Mouse (Mus musculus): ENCODE measurements around the gene F10.

The F10 gene

DNA sequence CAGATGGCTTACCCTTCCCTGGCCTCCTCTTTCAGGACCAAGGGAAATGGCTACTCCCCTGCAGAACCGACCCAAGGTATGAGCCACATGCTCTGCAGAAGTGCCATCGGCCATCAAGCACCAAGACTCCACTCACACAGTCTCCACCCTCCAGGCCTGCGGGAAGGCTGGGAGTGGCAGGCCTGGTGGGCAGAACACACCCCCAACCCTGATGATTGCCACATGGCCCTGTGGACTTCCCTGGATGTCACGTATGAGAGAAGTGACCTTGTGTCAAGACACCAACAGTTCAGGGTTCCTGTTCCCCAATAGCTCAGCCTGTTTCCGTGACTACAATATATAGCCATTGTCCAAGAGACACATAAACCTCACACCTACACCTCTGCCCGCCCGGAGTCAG lies at the start of gene F10:
Gene F10 (plus strand): TSS at position 294 of the 400 bp plus-strand sequence.
- in situ Hi-C loops (cut with MboI; ENCODE audit: low pct_unique_long_range_greater_than_20kb in 1 of 2, low sequenced_read_pairs in 2 of 2, unreplicated experiment in 1 of 2) = no loop called here

GRCm38 (mm10) chr8:12987571-12987970 lies 49.5 kb upstream of the F10 start:
- in situ Hi-C loops (cut with MboI; ENCODE audit: low pct_unique_long_range_greater_than_20kb in 1 of 2, low sequenced_read_pairs in 2 of 2, unreplicated experiment in 1 of 2) = no loop called here

GRCm38 (mm10) chr8:12988722-12989430 lies 48.2 kb upstream of the F10 start:
- in situ Hi-C loops (cut with MboI; ENCODE audit: low pct_unique_long_range_greater_than_20kb in 1 of 2, low sequenced_read_pairs in 2 of 2, unreplicated experiment in 1 of 2) = no loop called here

DNA sequence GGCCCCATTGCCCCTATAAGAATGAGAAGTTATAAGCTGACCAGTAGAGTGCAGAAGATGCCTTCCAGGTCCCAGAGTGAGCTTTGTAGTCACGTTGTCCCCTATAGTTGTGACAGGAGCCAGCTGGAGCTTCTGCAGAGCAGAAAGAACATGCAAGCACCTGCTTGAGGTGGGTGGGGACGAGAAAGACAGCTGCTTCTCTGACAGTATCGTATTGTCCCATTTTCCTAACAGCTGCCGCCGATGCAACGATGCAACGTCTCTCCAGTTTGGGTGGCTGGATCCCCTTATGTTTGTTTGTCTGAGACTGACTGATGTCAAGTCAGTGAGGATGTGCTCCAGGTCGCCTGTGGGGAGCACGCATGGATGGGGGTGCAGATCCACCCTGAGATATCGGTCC lies 45.7 kb upstream of the F10 start:
- in situ Hi-C loops (cut with MboI; ENCODE audit: low pct_unique_long_range_greater_than_20kb in 1 of 2, low sequenced_read_pairs in 2 of 2, unreplicated experiment in 1 of 2) = no loop called here

DNA sequence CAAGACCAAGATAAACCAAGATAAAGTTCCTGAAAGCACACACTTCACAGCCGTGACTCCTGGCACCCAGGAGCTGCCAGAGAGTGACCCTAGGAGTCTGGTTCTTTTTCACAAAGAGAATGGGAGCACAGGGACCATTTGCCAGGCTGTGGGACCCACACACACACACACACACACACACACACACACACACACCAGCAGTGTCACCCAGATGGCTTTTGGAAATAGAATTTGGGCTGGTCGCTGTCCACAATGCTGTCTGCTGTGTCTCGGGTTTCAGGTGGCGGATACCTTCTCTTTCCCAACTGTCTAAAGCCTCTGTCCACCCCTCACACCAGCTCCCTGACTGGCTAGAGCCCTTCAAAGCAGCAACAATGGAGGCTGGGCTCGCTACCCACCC lies 42.6 kb upstream of the F10 start:
- in situ Hi-C loops (cut with MboI; ENCODE audit: low pct_unique_long_range_greater_than_20kb in 1 of 2, low sequenced_read_pairs in 2 of 2, unreplicated experiment in 1 of 2) = no loop called here

GRCm38 (mm10) chr8:12995481-12995880 lies 41.6 kb upstream of the F10 start:
- in situ Hi-C loops (cut with MboI; ENCODE audit: low pct_unique_long_range_greater_than_20kb in 1 of 2, low sequenced_read_pairs in 2 of 2, unreplicated experiment in 1 of 2) = no loop called here

DNA sequence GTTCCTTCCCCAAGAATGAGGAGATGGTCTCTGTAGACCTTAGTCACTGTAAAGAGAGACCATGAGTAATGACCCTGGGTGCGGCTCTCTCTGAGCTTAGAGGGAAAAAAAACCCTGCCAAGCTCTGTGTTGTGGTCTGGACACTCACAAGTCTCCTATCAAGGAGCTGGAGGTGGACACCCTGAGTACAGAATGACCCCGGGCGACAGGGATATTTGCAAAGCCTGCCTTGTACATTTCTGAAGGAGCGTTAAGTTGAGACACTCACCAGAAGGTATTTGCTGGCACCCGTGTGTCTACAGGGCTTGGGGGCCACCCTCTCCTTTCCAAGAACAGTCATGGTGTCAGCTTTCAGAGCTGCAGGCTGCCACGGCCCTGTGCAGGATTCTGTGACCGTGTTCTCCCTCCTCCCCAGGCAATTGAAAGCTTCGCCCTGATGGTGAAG lies 40.3 kb upstream of the F10 start:
- in situ Hi-C loops (cut with MboI; ENCODE audit: low pct_unique_long_range_greater_than_20kb in 1 of 2, low sequenced_read_pairs in 2 of 2, unreplicated experiment in 1 of 2) = no loop called here

GRCm38 (mm10) chr8:12998331-12998730 lies 38.8 kb upstream of the F10 start:
- in situ Hi-C loops (cut with MboI; ENCODE audit: low pct_unique_long_range_greater_than_20kb in 1 of 2, low sequenced_read_pairs in 2 of 2, unreplicated experiment in 1 of 2) = no loop called here

- in situ Hi-C loops (cut with MboI; ENCODE audit: low pct_unique_long_range_greater_than_20kb in 1 of 2, low sequenced_read_pairs in 2 of 2, unreplicated experiment in 1 of 2) = no loop called here
Observed at GRCm38 (mm10) chr8:12999793-13000192, 37.3 kb upstream of the F10 start.

DNA sequence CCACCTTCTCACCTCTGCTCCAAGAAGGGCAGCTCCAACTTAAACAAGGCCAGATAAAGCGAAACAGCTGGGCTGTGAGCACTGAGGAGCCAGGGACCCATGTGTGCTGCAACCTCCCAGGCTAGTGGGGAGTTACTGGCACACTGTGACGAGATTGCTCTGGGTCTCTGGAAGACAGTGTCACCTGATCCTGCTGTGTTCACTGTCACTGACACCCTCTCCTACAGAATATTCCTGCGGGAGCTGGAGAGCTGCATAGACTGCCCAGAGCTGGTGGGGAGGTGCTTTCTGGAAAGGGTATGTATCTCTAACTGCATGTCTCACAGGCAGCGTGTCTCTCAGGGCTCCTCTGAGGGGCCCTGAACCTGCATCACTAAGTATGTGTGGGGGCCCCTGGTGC lies 29.6 kb upstream of the F10 start:
- in situ Hi-C loops (cut with MboI; ENCODE audit: low pct_unique_long_range_greater_than_20kb in 1 of 2, low sequenced_read_pairs in 2 of 2, unreplicated experiment in 1 of 2) = no loop called here

DNA sequence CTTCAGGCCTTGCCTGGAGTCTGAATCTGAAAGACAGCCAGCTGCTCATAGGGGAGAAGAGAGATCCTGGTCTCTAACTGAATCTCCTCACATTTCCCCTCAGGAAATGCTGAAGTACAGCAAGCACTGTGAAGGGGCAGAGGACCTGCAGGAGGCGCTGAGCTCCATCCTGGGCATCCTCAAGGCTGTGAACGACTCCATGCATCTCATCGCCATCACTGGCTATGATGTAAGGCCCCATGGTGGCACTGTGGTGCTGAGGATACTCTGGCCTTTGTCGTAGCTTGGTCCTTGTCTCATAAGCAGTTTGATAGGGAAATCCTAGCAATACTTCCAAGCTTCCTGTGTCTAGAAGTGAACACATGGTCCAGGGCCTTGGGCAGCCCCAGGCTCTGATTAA lies 26.8 kb upstream of the F10 start:
- in situ Hi-C loops (cut with MboI; ENCODE audit: low pct_unique_long_range_greater_than_20kb in 1 of 2, low sequenced_read_pairs in 2 of 2, unreplicated experiment in 1 of 2) = no loop called here

DNA sequence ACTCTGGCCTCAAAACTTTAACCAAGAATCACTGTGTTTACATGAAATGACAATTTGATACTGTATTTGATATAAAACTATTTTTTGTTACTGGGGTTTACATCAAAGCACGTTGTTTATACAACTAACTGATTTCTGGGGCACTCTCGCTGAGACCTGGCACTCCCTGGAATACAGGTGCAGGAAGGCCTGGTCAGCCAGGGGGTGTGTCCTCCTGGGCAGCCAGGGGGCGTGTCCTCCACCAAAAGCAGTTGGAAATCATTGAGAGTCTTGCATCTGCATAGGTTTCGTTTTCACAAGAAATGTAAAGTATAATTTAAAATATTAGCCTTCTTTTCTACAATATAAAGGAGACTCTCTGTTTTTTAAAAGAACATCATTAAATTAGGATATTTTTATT lies 17.5 kb upstream of the F10 start:
- in situ Hi-C loops (cut with MboI; ENCODE audit: low pct_unique_long_range_greater_than_20kb in 1 of 2, low sequenced_read_pairs in 2 of 2, unreplicated experiment in 1 of 2) = no loop called here

DNA sequence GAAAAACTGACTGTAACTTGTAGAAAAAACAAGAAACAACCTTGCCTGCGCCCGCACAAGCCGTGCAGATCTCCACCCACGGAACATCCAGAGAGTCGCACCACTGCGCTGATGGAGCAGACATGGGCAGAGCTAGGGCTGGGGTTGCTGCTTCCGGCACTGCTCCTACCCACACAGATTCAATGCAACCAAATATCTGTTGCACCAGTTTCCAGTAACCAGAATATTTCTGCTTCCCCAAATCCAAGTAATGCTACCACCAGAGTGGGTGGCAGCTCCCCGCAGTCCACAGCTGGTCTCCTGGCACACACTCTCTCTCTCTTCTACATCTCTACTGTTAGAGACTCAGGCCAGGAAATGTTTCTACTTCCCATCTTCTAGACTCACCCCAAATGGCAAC lies 15.3 kb upstream of the F10 start:
- in situ Hi-C loops (cut with MboI; ENCODE audit: low pct_unique_long_range_greater_than_20kb in 1 of 2, low sequenced_read_pairs in 2 of 2, unreplicated experiment in 1 of 2) = no loop called here

DNA sequence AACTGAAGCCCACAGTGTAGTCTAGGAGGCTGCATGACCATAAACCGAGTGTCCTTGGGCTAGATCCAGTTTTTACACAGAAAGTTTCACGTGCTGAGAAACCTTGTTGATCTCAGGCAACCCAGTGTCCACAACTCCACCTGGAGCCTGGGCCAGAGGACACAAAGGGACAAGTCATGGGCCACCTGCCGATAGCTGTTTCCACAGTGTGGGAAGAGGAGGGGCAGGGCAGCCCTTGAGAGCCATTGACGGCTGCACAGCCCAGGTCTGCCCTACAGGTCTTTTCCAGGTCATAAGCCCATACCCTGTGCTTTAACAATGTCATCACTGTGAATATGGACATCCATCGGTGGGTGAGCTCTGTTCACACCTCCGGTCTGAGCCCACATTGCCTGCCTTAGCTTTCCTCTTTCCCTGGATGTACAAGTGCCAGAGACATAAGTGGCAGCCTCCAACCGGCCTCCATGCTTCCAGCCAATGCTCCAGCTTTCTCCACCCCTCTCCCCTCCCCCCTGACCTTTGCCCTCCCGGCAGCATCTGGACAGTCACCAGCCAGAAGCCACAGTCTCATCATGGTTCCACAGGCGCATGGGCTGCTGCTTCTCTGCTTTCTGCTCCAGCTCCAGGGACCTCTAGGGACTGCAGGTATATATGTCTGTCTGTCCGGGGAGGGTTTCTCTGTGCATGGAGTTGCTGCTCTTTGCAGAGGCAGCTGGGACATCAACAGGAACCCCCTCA lies 11.5 kb upstream of the F10 start, which contains the start of gene F7:
Gene F7 (plus strand): TSS at position 548 of the 738 bp plus-strand sequence.
- in situ Hi-C loops (cut with MboI; ENCODE audit: low pct_unique_long_range_greater_than_20kb in 1 of 2, low sequenced_read_pairs in 2 of 2, unreplicated experiment in 1 of 2) = no loop called here

- in situ Hi-C loops (cut with MboI; ENCODE audit: low pct_unique_long_range_greater_than_20kb in 1 of 2, low sequenced_read_pairs in 2 of 2, unreplicated experiment in 1 of 2) = no loop called here
Observed at GRCm38 (mm10) chr8:13027615-13028014, 9.5 kb upstream of the F10 start.

DNA sequence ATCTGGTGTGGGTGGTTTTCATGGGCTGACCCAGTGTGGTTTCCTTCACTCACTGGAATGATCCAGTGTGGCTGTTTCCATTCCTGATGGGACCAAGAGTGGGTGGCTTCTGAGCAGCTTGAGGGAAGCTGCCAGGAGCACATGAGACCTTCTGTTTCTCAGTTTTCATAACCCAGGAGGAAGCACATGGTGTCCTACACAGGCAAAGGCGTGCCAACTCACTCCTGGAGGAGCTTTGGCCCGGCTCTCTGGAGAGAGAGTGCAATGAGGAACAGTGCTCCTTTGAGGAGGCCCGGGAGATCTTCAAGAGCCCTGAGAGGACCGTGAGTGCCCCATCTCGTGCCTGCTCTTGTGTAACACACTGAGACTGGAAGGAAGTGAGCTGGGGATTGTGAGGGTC lies 8.6 kb upstream of the F10 start:
- in situ Hi-C loops (cut with MboI; ENCODE audit: low pct_unique_long_range_greater_than_20kb in 1 of 2, low sequenced_read_pairs in 2 of 2, unreplicated experiment in 1 of 2) = no loop called here

GRCm38 (mm10) chr8:13036346-13036812 lies 729 bp upstream of the F10 start:
- in situ Hi-C loops (cut with MboI; ENCODE audit: low pct_unique_long_range_greater_than_20kb in 1 of 2, low sequenced_read_pairs in 2 of 2, unreplicated experiment in 1 of 2) = no loop called here

DNA sequence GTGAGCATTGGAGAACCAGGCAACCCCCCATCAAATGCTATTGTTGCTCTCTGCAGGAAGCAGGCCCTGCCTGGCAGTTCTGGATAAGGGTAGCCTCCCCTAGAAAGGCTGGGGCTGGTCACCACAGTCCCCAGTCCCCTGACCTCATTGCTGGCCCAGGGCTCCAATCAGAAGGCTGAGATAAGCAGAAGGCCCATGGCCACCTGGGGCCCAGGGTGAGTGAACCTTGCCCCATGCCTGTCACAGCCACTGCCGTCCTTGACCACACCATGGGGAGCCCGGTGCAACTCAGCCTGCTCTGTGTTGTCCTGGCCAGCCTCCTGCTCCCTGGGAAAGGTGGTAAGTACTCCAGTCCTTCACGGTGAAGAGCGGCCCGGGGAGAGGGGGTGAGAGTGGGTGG lies 461 bp downstream of the F10 start:
- in situ Hi-C loops (cut with MboI; ENCODE audit: low pct_unique_long_range_greater_than_20kb in 1 of 2, low sequenced_read_pairs in 2 of 2, unreplicated experiment in 1 of 2) = no loop called here

- in situ Hi-C loops (cut with MboI; ENCODE audit: low pct_unique_long_range_greater_than_20kb in 1 of 2, low sequenced_read_pairs in 2 of 2, unreplicated experiment in 1 of 2) = no loop called here
Observed at GRCm38 (mm10) chr8:13039054-13039453, 1.9 kb downstream of the F10 start.

DNA sequence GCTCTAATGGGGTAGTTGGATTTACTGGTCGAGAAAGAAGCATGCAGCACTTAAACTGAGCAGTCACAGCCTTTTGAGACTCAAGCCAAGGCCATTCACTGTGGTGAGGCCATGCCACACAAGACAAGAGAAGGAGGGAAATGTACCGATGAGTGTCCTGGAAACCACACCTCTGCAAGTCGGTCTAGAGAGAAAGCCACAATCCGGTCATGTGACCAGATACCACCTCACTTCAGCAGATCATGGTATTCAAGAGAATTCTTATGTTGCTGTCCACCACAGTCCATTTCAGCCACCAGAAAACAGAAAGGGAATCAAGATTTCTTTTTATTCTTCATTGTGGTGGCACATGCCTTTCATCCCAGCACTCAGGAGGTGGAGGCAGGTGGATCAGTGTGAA lies 4.4 kb downstream of the F10 start:
- in situ Hi-C loops (cut with MboI; ENCODE audit: low pct_unique_long_range_greater_than_20kb in 1 of 2, low sequenced_read_pairs in 2 of 2, unreplicated experiment in 1 of 2) = no loop called here
